Mouse (Mus musculus): ENCODE measurements around the gene Gstt1. TPM values are rescaled to one million over a fixed set of nuclear protein-coding genes. Genes with fewer than 3 reads are reported as not detected.

Gene Gstt1
- polyA plus RNA-seq, 1 experiment from 2014 or later = 11.6 TPM

- Histone ChIP-seq H3K9ac (ENCODE audit: low read depth, low read length) (peak within 1 kb of the TSS; percentile 59), H3K27ac (ENCODE audit: low read depth, low read length) (peak within 1 kb of the TSS; percentile 84), H3K4me1 (replicated peaks; ENCODE audit: control insufficient read depth, insufficient read depth, low read length) (0 out of 2 replicates have a peak, but pooled peaks cover 4% of the 10 kb centered on the region), H3K9me3 (ENCODE audit: control insufficient read depth) (no peaks in the 10 kb centered on the region), H3K27me3 (replicated peaks; ENCODE audit: control insufficient read depth, insufficient read depth, low read length) (no peaks in the 10 kb centered on the region), H3K4me2 (replicated peaks; ENCODE audit: low read depth) (peak within 1 kb of the TSS; percentile 87), H3K4me3 (ENCODE audit: low read depth, low read length) (peak within 1 kb of the TSS; percentile 60), H3K36me3 (ENCODE audit: control insufficient read depth, insufficient read depth) (no peaks in the 10 kb centered on the region)
- ATAC-seq = peak; percentile 92
- WGBS = under 1% methylated on average over 28 of the region's 28 CpGs
- no peak for TF ChIP-seq CTCF (IDR thresholded peaks at IDR 0.05; ENCODE audit: low read depth)
Measured at GRCm38 (mm10) chr10:75780769-75781578, 17.4 kb downstream of the Gstt1 start, which contains the start of the genes Gm20441 and Gstt3. Gene Gm20441, minus strand, starts transcription at chr10:75780954. Gene Gstt3, minus strand, starts transcription at chr10:75781414.

DNA sequence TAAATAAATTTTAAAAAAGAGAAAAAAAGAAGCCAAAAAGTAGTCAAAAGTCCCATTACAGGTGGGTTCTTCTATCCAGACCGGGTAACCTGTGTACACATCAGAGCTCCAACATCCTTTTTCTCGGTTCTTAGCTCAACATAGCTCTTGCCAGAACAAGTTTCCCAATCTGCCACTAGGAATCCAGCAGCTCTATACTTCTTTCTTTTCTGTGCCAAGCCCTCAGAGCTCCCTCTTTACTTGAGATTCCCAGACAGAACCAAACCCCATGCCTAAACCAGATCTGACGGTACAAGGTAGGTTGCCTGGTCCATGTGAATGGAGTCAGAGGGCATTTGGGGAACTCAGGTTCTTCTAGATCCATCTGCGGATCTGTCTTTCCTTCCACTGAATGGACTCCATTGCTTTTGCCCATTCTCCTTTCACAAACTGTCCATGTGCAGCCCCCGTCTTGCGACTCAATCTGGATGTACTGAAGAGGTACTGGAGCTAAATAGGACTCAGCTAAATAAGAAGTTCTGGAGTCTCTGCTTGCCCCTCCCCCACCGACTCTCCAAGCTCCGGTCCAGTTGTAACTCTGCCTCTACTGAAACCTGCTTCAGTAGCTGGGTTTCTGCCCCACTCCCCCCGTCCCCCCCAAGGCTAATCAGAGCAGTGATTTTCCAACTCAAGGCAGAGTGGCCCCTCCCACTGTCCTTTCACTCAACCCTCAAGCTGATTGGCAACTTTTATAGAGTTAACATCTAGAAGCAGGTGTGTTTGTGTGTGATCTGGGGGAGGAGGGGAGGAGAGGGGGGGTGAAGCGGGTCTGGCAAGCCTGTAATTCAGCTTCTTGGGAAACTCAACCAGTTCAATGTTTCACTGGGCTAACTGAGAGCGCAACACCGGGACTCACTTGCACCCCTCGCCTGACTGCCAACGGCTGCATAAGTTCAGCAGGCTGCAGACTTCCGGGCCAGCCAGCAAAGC lies 18.9 kb downstream of the Gstt1 start:
- TF ChIP-seq CTCF (IDR thresholded peaks at IDR 0.05; ENCODE audit: low read depth) = no peak
- Histone ChIP-seq H3K36me3 (ENCODE audit: control insufficient read depth, insufficient read depth) (no peaks in the 10 kb centered on the region; the same call in 1 of the 2 replicates), H3K4me2 (replicated peaks; ENCODE audit: low read depth) (peak overlapping the region; percentile 87), H3K27ac (ENCODE audit: low read depth, low read length) (no peak overlapping the region), H3K27me3 (replicated peaks; ENCODE audit: control insufficient read depth, insufficient read depth, low read length) (no peaks in the 10 kb centered on the region), H3K4me3 (ENCODE audit: low read depth, low read length) (peak overlapping the region; percentile 60), H3K9me3 (ENCODE audit: control insufficient read depth) (no peaks in the 10 kb centered on the region), H3K9ac (ENCODE audit: low read depth, low read length) (no peak overlapping the region), H3K4me1 (replicated peaks; ENCODE audit: control insufficient read depth, insufficient read depth, low read length) (0 out of 2 replicates have a peak, but pooled peaks cover 4% of the 10 kb centered on the region)
- 35% methylated on average over 15 of the region's 15 CpGs for WGBS
- ATAC-seq = peak; percentile 17; the same call in 1 of the 2 replicates

DNA sequence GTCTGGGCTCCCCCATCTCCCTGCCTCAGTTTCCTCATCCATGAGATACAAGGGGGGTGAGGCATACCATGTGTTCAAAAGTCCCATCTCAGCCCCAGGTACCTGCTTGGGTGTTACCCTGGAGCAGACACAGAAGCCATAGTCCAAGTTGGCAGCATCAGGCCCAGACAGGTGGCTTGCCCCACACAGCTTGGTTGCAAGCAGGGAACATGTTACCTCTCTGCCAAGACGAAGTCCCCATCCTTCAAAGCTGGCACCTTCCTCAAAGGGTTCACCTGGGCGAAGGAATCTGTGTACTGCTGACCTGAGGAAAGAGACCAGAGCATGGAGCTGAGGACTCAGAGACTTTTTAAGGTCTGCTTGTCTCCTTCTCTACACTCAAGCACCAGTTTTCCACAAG lies 20.5 kb downstream of the Gstt1 start:
- no peaks in the 10 kb centered on the region; the same call in 1 of the 2 replicates for H3K36me3 ChIP-seq (ENCODE audit: control insufficient read depth, insufficient read depth)
- H3K9me3 ChIP-seq (ENCODE audit: control insufficient read depth) = no peaks in the 10 kb centered on the region
- no peak for TF ChIP-seq CTCF (IDR thresholded peaks at IDR 0.05; ENCODE audit: low read depth)
- H3K27ac ChIP-seq (ENCODE audit: low read depth, low read length) = no peak overlapping the region
- no peak overlapping the region for H3K9ac ChIP-seq (ENCODE audit: low read depth, low read length)
- no peaks in the 10 kb centered on the region for H3K27me3 ChIP-seq (replicated peaks; ENCODE audit: control insufficient read depth, insufficient read depth, low read length)
- ATAC-seq = no peak
- H3K4me2 ChIP-seq (replicated peaks; ENCODE audit: low read depth) = no peak overlapping the region
- H3K4me1 ChIP-seq (replicated peaks; ENCODE audit: control insufficient read depth, insufficient read depth, low read length) = 0 out of 2 replicates have a peak, but pooled peaks cover 4% of the 10 kb centered on the region
- H3K4me3 ChIP-seq (ENCODE audit: low read depth, low read length) = no peak overlapping the region
- whole genome bisulfite sequencing = 84% methylated on average over 2 of the region's 2 CpGs

- ATAC-seq = no peak
- no peak for TF ChIP-seq CTCF (IDR thresholded peaks at IDR 0.05; ENCODE audit: low read depth)
Measured at GRCm38 (mm10) chr10:75776562-75776961, 21.8 kb downstream of the Gstt1 start.

GRCm38 (mm10) chr10:75774587-75774986 lies 23.8 kb downstream of the Gstt1 start:
- Histone ChIP-seq H3K27ac (ENCODE audit: low read depth, low read length) (no peak overlapping the region), H3K4me1 (replicated peaks; ENCODE audit: control insufficient read depth, insufficient read depth, low read length) (no peaks in the 10 kb centered on the region; the same call in 1 of the 2 replicates), H3K9me3 (ENCODE audit: control insufficient read depth) (no peaks in the 10 kb centered on the region), H3K36me3 (ENCODE audit: control insufficient read depth, insufficient read depth) (no peaks in the 10 kb centered on the region; the same call in 1 of the 2 replicates), H3K27me3 (replicated peaks; ENCODE audit: control insufficient read depth, insufficient read depth, low read length) (no peaks in the 10 kb centered on the region), H3K4me3 (ENCODE audit: low read depth, low read length) (no peak overlapping the region), H3K4me2 (replicated peaks; ENCODE audit: low read depth) (no peak overlapping the region), H3K9ac (ENCODE audit: low read depth, low read length) (no peak overlapping the region)
- no peak for ATAC-seq
- no peak for TF ChIP-seq CTCF (IDR thresholded peaks at IDR 0.05; ENCODE audit: low read depth)
- WGBS = 90% methylated on average over 9 of the region's 9 CpGs

More at GRCm38 (mm10) chr10:75776562-75776961, 21.8 kb downstream of the Gstt1 start:
- Histone ChIP-seq H3K27ac (ENCODE audit: low read depth, low read length) (no peak overlapping the region), H3K4me1 (replicated peaks; ENCODE audit: control insufficient read depth, insufficient read depth, low read length) (peaks cover 4% of the 10 kb centered on the region; the same call in 1 of the 2 replicates), H3K9ac (ENCODE audit: low read depth, low read length) (no peak overlapping the region), H3K36me3 (ENCODE audit: control insufficient read depth, insufficient read depth) (no peaks in the 10 kb centered on the region; the same call in 1 of the 2 replicates), H3K4me2 (replicated peaks; ENCODE audit: low read depth) (no peak overlapping the region), H3K4me3 (ENCODE audit: low read depth, low read length) (no peak overlapping the region), H3K9me3 (ENCODE audit: control insufficient read depth) (no peaks in the 10 kb centered on the region), H3K27me3 (replicated peaks; ENCODE audit: control insufficient read depth, insufficient read depth, low read length) (no peaks in the 10 kb centered on the region)
- 92% methylated on average over 6 of the region's 6 CpGs for WGBS

Data from intestine, postnatal 0 days (tissue).